Mouse (Mus musculus): Measurements from ENCODE around the gene Klhl23. TPM values are rescaled to one million over a fixed set of nuclear protein-coding genes. Genes with fewer than 3 reads are reported as not detected.

Gene Klhl23
- polyA plus RNA-seq, 1 experiment from 2014 or later = 44.9 TPM

DNA sequence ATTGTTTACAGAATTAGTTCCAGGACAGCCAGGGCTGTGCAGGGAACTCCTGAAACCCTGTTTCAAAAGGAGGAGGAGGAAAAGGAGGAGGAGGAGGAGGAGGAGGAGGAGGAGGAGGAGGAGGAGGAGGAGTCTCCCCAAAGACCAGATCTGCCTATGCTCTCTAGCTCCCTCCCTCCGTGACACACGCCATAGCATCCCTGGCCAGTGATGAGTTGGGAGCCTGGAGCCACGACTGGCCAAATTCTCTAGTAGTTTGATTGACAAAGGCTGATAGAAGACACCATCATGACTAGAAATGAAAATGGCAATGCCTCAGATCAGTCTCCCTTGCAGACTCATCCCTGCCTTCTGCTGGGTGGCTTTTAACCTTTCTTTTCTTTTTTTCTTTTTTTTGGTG is 16.3 kb downstream of the Klhl23 start:
- ATAC-seq (replicated peaks; ENCODE audit: low FRiP score) = peak; percentile 70
- no peak overlapping the region for H3K27ac ChIP-seq (ENCODE audit: low read depth, low read length)
- no peak for DNase-seq (ENCODE audit: low spot score)
- WGBS = 37% methylated on average over 3 of the region's 3 CpGs
- H3K36me3 ChIP-seq (ENCODE audit: control insufficient read depth, insufficient read depth, low read length) = peaks cover 23% of the 10 kb centered on the region
- H3K4me2 ChIP-seq = no peak overlapping the region
- no peak overlapping the region for H3K4me3 ChIP-seq (ENCODE audit: low read depth, low read length)
- no peaks in the 10 kb centered on the region for H3K9me3 ChIP-seq (ENCODE audit: control insufficient read depth, low read length)
- no peaks in the 10 kb centered on the region for H3K4me1 ChIP-seq (replicated peaks; ENCODE audit: control insufficient read depth, insufficient read depth, low read length)
- no peak overlapping the region for H3K9ac ChIP-seq (ENCODE audit: low read depth, low read length)
- no peaks in the 10 kb centered on the region for H3K27me3 ChIP-seq (replicated peaks; ENCODE audit: control insufficient read depth, insufficient read depth, low read length)

DNA sequence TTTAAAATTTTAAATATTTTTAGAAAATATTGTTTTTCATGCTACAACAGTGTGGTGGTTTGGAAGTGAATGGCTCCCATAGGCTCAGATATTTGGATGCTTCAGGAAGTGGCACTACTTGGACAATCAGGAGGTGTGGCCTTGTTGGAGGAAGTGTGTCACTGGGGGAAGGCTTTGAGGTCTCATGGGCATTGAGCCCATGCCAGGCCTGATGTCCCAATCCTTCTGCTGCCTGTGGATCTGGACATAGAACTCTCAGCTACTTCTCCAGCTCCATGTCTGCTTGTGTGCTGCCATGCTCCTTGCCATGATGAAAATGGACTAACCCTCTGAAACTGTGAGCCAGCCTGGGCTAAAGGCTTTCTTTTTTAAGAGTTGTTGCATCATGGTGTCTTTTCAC is 17.0 kb downstream of the Klhl23 start:
- Histone ChIP-seq H3K27me3 (replicated peaks; ENCODE audit: control insufficient read depth, insufficient read depth, low read length) (no peaks in the 10 kb centered on the region), H3K27ac (ENCODE audit: low read depth, low read length) (no peak overlapping the region), H3K9ac (ENCODE audit: low read depth, low read length) (no peak overlapping the region), H3K4me1 (replicated peaks; ENCODE audit: control insufficient read depth, insufficient read depth, low read length) (no peaks in the 10 kb centered on the region), H3K4me3 (ENCODE audit: low read depth, low read length) (no peak overlapping the region), H3K9me3 (ENCODE audit: control insufficient read depth, low read length) (no peaks in the 10 kb centered on the region), H3K36me3 (ENCODE audit: control insufficient read depth, insufficient read depth, low read length) (peaks cover 16% of the 10 kb centered on the region), H3K4me2 (no peak overlapping the region)
- ATAC-seq (replicated peaks; ENCODE audit: low FRiP score) (no peak), DNase-seq (ENCODE audit: low spot score) (no peak)

DNA sequence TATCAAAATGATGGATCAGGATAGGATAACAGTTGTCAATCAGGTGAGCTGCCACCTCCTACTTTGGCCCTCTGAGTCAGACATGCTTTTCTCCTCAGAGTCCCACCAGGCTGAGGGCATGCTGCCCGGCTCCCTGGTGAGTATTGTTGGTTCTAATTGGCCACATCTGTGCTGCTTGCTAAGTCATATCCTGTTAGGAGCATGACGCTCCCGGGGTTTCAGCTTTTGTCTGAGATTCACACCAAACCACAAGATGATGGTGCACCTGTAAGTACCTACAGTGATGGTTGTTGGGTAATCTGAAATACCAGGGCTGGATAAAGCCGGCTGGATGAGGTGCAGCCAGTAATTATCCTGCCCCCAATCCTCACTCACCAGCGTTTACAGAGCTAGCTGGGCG is 18.5 kb downstream of the Klhl23 start:
- H3K4me3 ChIP-seq (ENCODE audit: low read depth, low read length) = no peak overlapping the region
- no peak overlapping the region for H3K9ac ChIP-seq (ENCODE audit: low read depth, low read length)
- no peak overlapping the region for H3K27ac ChIP-seq (ENCODE audit: low read depth, low read length)
- no peak overlapping the region for H3K4me2 ChIP-seq
- H3K4me1 ChIP-seq (replicated peaks; ENCODE audit: control insufficient read depth, insufficient read depth, low read length) = no peaks in the 10 kb centered on the region
- no peaks in the 10 kb centered on the region for H3K27me3 ChIP-seq (replicated peaks; ENCODE audit: control insufficient read depth, insufficient read depth, low read length)
- DNase-seq (ENCODE audit: low spot score) = no peak
- H3K9me3 ChIP-seq (ENCODE audit: control insufficient read depth, low read length) = no peaks in the 10 kb centered on the region
- 45% methylated on average over 6 of the region's 6 CpGs for WGBS
- no peak for ATAC-seq (replicated peaks; ENCODE audit: low FRiP score)
- H3K36me3 ChIP-seq (ENCODE audit: control insufficient read depth, insufficient read depth, low read length) = peaks cover 6% of the 10 kb centered on the region; the same call in 1 of the 2 replicates

DNA sequence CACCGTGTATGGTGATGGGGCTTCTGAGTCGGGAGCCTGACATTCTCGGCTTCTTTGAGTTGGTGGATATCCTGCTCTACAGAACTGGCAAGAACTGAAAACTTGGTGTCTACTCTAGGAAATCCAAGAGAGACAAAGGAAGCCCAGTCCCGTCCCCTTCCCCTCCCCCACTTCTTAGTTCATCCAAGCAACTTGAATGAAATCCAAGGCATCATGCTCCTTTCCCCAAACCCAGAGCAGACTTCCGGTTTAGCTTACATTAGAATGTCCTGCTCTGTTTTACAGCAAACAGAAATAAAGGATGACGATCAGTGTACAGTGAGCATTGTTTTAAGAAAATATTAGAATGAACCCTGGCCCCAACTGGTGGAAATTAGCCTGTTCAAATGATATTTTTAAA is 27.5 kb downstream of the Klhl23 start:
- DNase-seq (ENCODE audit: low spot score) = no peak
- no peak for ATAC-seq (replicated peaks; ENCODE audit: low FRiP score)
- Histone ChIP-seq H3K27ac (ENCODE audit: low read depth, low read length) (no peak overlapping the region), H3K4me2 (no peak overlapping the region), H3K9me3 (ENCODE audit: control insufficient read depth, low read length) (no peaks in the 10 kb centered on the region), H3K27me3 (replicated peaks; ENCODE audit: control insufficient read depth, insufficient read depth, low read length) (no peaks in the 10 kb centered on the region), H3K36me3 (ENCODE audit: control insufficient read depth, insufficient read depth, low read length) (no peaks in the 10 kb centered on the region), H3K4me3 (ENCODE audit: low read depth, low read length) (no peak overlapping the region), H3K4me1 (replicated peaks; ENCODE audit: control insufficient read depth, insufficient read depth, low read length) (0 out of 2 replicates have a peak, but pooled peaks cover 3% of the 10 kb centered on the region), H3K9ac (ENCODE audit: low read depth, low read length) (no peak overlapping the region)
- 68% methylated on average over 6 of the region's 6 CpGs for WGBS

DNA sequence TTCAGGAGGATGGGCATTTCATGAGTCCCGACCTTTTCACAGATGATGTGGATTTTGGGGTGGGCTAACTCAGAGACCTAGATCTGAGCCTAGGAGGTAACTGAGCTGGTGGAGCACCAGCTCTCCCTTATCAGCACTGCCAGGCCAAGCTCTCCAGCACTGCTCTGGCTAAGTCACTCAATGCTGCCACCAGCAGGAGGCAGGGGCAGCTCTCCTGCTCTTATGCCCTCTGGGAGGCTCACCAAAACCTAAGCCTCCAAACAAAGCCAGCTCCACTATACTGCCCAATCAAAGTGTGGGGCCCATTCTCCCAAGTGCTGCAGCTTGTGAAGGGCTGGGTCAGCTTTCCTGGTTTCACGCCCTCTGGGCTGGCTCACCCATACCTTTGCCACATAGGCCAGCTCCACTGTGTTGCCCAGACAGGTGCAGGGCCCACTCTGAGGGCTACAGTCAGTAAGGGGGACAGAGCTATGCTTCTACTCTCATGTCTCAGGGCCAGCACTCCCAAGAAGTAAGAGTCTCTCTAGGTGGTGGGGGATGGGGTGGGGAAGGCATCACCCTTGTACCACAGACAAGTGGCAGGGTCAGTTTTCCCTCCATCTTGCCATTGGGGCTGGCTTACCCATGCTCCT is 29.8 kb downstream of the Klhl23 start:
- no peaks in the 10 kb centered on the region for H3K9me3 ChIP-seq (ENCODE audit: control insufficient read depth, low read length)
- 0 out of 2 replicates have a peak, but pooled peaks cover 3% of the 10 kb centered on the region for H3K4me1 ChIP-seq (replicated peaks; ENCODE audit: control insufficient read depth, insufficient read depth, low read length)
- H3K4me2 ChIP-seq = no peak overlapping the region
- H3K27me3 ChIP-seq (replicated peaks; ENCODE audit: control insufficient read depth, insufficient read depth, low read length) = no peaks in the 10 kb centered on the region
- no peaks in the 10 kb centered on the region for H3K36me3 ChIP-seq (ENCODE audit: control insufficient read depth, insufficient read depth, low read length)
- 65% methylated on average over 2 of the region's 2 CpGs for WGBS
- H3K27ac ChIP-seq (ENCODE audit: low read depth, low read length) = no peak overlapping the region
- H3K4me3 ChIP-seq (ENCODE audit: low read depth, low read length) = no peak overlapping the region
- no peak overlapping the region for H3K9ac ChIP-seq (ENCODE audit: low read depth, low read length)
- DNase-seq (ENCODE audit: low spot score) (no peak), ATAC-seq (replicated peaks; ENCODE audit: low FRiP score) (peak; percentile 87)

DNA sequence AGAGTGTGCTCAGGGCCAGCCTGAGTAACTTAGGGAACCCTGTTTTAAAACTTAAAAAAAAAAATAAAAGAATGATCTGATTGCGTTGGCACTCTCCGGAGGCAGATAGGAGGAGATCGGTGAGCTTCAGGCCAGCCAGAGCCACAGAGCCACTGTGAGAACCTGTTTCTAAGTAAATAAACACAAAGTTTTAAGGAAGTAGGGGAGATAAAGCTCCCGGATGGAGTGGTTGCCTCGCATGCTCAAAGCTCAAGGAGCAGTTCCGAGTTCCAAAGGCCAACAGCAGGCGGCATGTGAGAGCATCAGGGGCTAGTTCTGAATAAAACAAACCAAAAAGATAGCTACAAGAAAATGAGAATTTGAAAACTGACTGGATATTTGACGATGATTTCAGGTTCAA is 34.6 kb downstream of the Klhl23 start:
- Histone ChIP-seq H3K9ac (ENCODE audit: low read depth, low read length) (0 out of 2 replicates have a peak overlapping the region, but pooled peaks have one; percentile 17), H3K27me3 (replicated peaks; ENCODE audit: control insufficient read depth, insufficient read depth, low read length) (no peaks in the 10 kb centered on the region), H3K4me2 (no peak overlapping the region), H3K4me1 (replicated peaks; ENCODE audit: control insufficient read depth, insufficient read depth, low read length) (0 out of 2 replicates have a peak, but pooled peaks cover 6% of the 10 kb centered on the region), H3K27ac (ENCODE audit: low read depth, low read length) (no peak overlapping the region), H3K9me3 (ENCODE audit: control insufficient read depth, low read length) (no peaks in the 10 kb centered on the region), H3K36me3 (ENCODE audit: control insufficient read depth, insufficient read depth, low read length) (no peaks in the 10 kb centered on the region), H3K4me3 (ENCODE audit: low read depth, low read length) (no peak overlapping the region)
- ATAC-seq (replicated peaks; ENCODE audit: low FRiP score) (no peak), DNase-seq (ENCODE audit: low spot score) (no peak)
- WGBS = 28% methylated on average over 8 of the region's 8 CpGs

DNA sequence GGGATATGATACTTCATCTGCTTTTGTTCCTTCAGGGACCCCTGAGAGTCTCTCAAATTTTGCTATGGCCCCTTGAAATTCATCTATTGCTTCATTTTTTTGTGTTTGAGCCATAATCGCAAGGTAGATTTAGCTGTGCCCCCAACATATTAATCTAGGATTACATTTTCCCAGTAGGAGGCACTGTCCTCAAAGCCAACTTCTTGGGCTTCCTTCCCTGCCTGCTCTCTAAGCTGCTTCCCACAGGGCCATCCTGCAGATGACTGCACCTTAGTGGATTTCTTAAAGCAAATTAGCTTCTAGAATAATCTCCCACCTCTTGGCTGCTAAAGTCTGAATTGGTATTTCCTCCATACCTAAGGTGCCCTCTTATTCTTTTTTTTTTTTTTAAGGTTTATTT is 36.1 kb downstream of the Klhl23 start:
- Histone ChIP-seq H3K4me1 (replicated peaks; ENCODE audit: control insufficient read depth, insufficient read depth, low read length) (peaks cover 5% of the 10 kb centered on the region), H3K36me3 (ENCODE audit: control insufficient read depth, insufficient read depth, low read length) (no peaks in the 10 kb centered on the region), H3K9ac (ENCODE audit: low read depth, low read length) (no peak overlapping the region), H3K9me3 (ENCODE audit: control insufficient read depth, low read length) (no peaks in the 10 kb centered on the region), H3K27me3 (replicated peaks; ENCODE audit: control insufficient read depth, insufficient read depth, low read length) (no peaks in the 10 kb centered on the region), H3K27ac (ENCODE audit: low read depth, low read length) (no peak overlapping the region), H3K4me2 (no peak overlapping the region), H3K4me3 (ENCODE audit: low read depth, low read length) (no peak overlapping the region)
- ATAC-seq (replicated peaks; ENCODE audit: low FRiP score) = no peak
- 79% methylated on average over 1 of the region's 1 CpGs for WGBS
- no peak for DNase-seq (ENCODE audit: low spot score)

DNA sequence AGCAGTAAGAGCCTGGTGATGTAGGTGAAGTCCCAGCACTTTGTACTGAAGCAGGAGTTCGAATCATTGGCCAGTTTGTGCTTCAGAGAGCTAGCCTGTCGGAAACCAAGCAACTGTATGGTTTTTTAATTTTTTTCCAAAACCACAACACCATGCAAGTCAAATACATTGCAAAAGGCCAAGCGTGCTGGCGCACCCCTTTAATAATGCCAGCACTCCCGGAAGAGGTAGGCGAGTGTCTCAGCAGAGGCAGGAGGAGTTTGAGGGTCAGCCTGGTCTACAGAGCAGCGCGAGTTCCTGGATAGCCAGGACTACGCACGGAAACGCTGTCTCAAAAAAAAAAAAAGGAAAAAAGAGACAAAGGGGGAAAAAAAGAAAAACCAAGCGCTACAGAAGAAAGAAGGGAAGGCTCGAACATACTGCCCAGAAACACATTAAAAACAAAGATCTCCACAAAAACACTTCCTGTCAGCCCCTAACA is 39.3 kb downstream of the Klhl23 start:
- Histone ChIP-seq H3K9me3 (ENCODE audit: control insufficient read depth, low read length) (no peaks in the 10 kb centered on the region), H3K4me3 (ENCODE audit: low read depth, low read length) (peak overlapping the region; percentile 100), H3K27ac (ENCODE audit: low read depth, low read length) (peak overlapping the region; percentile 87), H3K9ac (ENCODE audit: low read depth, low read length) (peak overlapping the region; percentile 99), H3K36me3 (ENCODE audit: control insufficient read depth, insufficient read depth, low read length) (peaks cover 2% of the 10 kb centered on the region; the same call in 1 of the 2 replicates), H3K4me2 (peak overlapping the region; percentile 77), H3K4me1 (replicated peaks; ENCODE audit: control insufficient read depth, insufficient read depth, low read length) (peaks cover 6% of the 10 kb centered on the region), H3K27me3 (replicated peaks; ENCODE audit: control insufficient read depth, insufficient read depth, low read length) (no peaks in the 10 kb centered on the region)
- ATAC-seq (replicated peaks; ENCODE audit: low FRiP score) (peak; percentile 72), DNase-seq (ENCODE audit: low spot score) (no peak)
- 7% methylated on average over 13 of the region's 13 CpGs for WGBS

DNA sequence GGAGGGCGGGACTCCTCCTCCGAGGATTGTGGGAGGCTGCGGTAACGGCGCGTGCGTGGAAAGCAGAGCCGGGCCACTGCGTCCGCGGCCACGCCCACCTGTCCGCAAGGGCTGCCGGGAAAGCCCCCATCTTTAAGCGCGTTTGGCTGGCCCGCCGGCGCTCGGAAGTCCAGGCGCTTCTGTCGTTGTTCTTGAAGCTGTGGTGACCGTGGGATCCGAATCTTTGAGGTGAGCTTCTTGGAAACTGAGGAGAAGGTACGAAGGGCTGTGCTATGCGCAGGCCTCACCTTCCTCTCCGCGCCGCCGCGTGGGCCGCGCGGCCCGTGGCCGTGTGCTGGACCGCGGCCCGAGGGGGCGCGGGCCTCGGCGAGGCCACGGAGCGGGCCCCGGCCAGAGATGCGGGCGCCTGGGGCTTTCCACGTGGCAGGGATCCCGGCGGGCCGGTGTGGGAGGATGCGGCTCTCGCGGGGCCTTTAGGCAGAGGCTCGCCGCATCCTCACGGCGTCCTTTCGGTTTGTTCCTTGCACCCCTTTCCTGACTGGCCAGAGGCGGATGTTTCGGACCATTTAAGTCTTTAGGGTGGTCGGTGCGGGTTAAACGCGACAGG is 39.8 kb downstream of the Klhl23 start, which contains the start of gene Ssb:
TSS of gene Ssb (plus strand) at position 78 of the 607 bp plus-strand sequence.
- DNase-seq (ENCODE audit: low spot score) = peak; percentile 90
- WGBS = under 1% methylated on average over 66 of the region's 66 CpGs
- peak within 1 kb of the TSS; percentile 87 for H3K27ac ChIP-seq (ENCODE audit: low read depth, low read length)
- no peaks in the 10 kb centered on the region for H3K27me3 ChIP-seq (replicated peaks; ENCODE audit: control insufficient read depth, insufficient read depth, low read length)
- peak within 1 kb of the TSS; percentile 99 for H3K9ac ChIP-seq (ENCODE audit: low read depth, low read length)
- peak within 1 kb of the TSS; percentile 78 for H3K4me2 ChIP-seq
- H3K36me3 ChIP-seq (ENCODE audit: control insufficient read depth, insufficient read depth, low read length) = peaks cover 2% of the 10 kb centered on the region; the same call in 1 of the 2 replicates
- ATAC-seq (replicated peaks; ENCODE audit: low FRiP score) = peak; percentile 93
- peaks cover 6% of the 10 kb centered on the region for H3K4me1 ChIP-seq (replicated peaks; ENCODE audit: control insufficient read depth, insufficient read depth, low read length)
- no peaks in the 10 kb centered on the region for H3K9me3 ChIP-seq (ENCODE audit: control insufficient read depth, low read length)
- peak within 1 kb of the TSS; percentile 100 for H3K4me3 ChIP-seq (ENCODE audit: low read depth, low read length)
